Mouse (Mus musculus): ENCODE data around the gene Mgat4e. TPM values are rescaled to one million over a fixed set of nuclear protein-coding genes. Genes with fewer than 3 reads are reported as not detected.
"Not testable (repeated sequence)": the region's sequence is repeated elsewhere in the genome, so short reads cannot be mapped to it uniquely, and the experiment has no call there.

Mgat4e gene
- total and polyA plus RNA-seq, 3 experiments = not detected

DNA sequence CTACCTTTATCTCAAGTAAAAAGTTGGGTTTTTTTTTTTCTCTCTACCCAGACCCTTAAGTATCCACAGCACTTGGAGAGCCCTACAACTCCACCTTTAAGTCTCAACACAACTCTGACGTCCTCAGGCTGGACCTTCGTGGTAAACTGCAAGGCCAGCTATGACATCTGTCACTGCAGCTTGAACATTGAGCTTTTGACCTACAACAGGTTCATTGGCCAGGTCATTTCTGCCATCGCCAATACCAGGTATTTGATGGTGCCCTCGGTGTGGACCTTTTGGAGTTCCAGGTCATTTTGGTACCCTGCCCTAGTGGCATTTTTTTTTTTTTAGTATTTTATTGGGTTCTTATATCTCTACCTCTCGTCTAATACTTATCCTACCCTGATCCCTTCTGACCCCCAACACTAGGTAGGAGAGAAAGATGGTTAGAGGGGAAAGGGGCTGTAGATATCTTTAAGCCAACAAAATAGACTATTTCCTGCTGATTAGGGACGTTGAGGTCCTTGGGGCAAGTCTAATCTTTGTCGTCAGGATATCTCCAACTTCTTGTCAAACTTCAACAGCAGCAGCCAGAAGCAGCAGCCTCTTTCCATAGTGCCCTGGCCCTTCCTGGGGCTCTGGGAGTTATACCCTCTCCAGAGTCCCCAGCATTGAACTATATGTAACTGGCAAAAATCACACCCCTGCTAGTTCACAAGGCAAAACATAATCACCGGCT lies 29.3 kb downstream of the Mgat4e start:
- Histone ChIP-seq H3K9ac (ENCODE audit: low read depth, low read length) (no peak overlapping the region), H3K79me2 (replicated peaks; ENCODE audit: control insufficient read depth, insufficient read depth, low read length) (no peaks in the 10 kb centered on the region), H3K4me1 (ENCODE audit: control insufficient read depth, insufficient read depth, low read length) (peaks cover 2% of the 10 kb centered on the region; the same call in 1 of the 2 replicates), H3K27ac (no peak overlapping the region), H3K4me3 (no peak overlapping the region), H3K36me3 (ENCODE audit: control insufficient read depth, insufficient read depth, low read length) (no peaks in the 10 kb centered on the region), H3K27me3 (ENCODE audit: control insufficient read depth, insufficient read depth, low read length) (no peaks in the 10 kb centered on the region)
- DNase-seq = no peak
- TF ChIP-seq POLR2A (IDR thresholded peaks at IDR 0.05; ENCODE audit: insufficient read depth, low read depth, low read length) (no peak), CTCF (IDR thresholded peaks at IDR 0.05) (no peak), EP300 (IDR thresholded peaks at IDR 0.05; ENCODE audit: insufficient read depth, low read depth, low read length) (no peak)
- WGBS = 68% methylated on average over 8 of the region's 8 CpGs
- intact Hi-C loops (cut with DNase I) = loop anchor here (5.0 kb wide), 1 partner anchor 72 kb away; no protein-coding TSS in a partner anchor

DNA sequence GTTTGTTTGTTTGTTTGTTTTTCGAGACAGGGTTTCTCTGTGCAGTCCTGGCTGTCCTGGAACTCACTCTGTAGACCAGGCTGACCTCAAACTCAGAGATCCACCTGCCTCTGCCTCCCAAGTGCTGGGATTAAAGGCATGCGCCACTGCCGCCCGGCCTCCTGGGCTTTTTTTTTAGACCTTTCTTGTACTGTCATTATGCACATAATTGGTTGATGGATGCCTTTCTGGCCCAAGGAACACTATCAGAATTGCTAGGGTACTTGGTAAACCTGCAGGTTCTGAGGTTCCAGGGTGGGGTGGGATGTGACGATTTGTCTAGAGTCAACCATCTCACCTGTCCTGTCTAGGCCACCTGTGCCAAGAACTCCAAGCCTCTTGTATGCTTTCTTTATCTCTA lies 30.3 kb downstream of the Mgat4e start:
- not testable (repeated sequence) for H3K27ac ChIP-seq; H3K79me2 ChIP-seq (replicated peaks; ENCODE audit: control insufficient read depth, insufficient read depth, low read length); H3K9ac ChIP-seq (ENCODE audit: low read depth, low read length); H3K4me3 ChIP-seq; H3K27me3 ChIP-seq (ENCODE audit: control insufficient read depth, insufficient read depth, low read length); H3K36me3 ChIP-seq (ENCODE audit: control insufficient read depth, insufficient read depth, low read length); H3K4me1 ChIP-seq (ENCODE audit: control insufficient read depth, insufficient read depth, low read length); DNase-seq
- intact Hi-C loops (cut with DNase I) = loop anchor here (5.0 kb wide), 1 partner anchor 88 kb away; no protein-coding TSS in a partner anchor
- WGBS = 81% methylated on average over 5 of the region's 5 CpGs

DNA sequence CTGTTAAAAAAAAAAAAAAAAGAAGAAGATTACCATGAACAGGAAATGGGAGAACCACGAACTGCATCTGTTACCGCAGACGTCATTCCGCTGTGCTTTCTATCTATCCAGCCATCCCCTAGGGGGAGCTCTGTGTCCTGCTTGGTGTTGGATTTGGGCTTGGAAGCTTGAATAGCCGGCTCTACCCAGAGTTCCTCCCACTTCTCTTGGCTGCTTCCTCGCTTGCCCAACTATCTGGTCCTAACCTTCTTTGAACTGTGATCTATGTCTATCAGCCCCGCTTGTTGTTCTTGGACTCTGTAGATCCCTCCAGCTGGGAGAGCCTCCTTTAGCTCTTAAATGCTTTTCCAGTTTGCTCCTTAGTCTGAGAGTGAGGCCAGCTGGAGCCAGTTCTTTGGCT lies 30.8 kb downstream of the Mgat4e start:
- no peaks in the 10 kb centered on the region for H3K27me3 ChIP-seq (ENCODE audit: control insufficient read depth, insufficient read depth, low read length)
- H3K36me3 ChIP-seq (ENCODE audit: control insufficient read depth, insufficient read depth, low read length) = no peaks in the 10 kb centered on the region
- H3K27ac ChIP-seq = no peak overlapping the region
- peaks cover 4% of the 10 kb centered on the region; the same call in 1 of the 2 replicates for H3K4me1 ChIP-seq (ENCODE audit: control insufficient read depth, insufficient read depth, low read length)
- TF ChIP-seq EP300 (IDR thresholded peaks at IDR 0.05; ENCODE audit: insufficient read depth, low read depth, low read length) = peak; percentile 74
- TF ChIP-seq CTCF (IDR thresholded peaks at IDR 0.05) = peak; percentile 86
- no peak for TF ChIP-seq POLR2A (IDR thresholded peaks at IDR 0.05; ENCODE audit: insufficient read depth, low read depth, low read length)
- no peak overlapping the region for H3K4me3 ChIP-seq
- peak; percentile 78 to 87 for DNase-seq
- WGBS = 2% methylated on average over 7 of the region's 7 CpGs
- H3K9ac ChIP-seq (ENCODE audit: low read depth, low read length) = no peak overlapping the region
- H3K79me2 ChIP-seq (replicated peaks; ENCODE audit: control insufficient read depth, insufficient read depth, low read length) = no peaks in the 10 kb centered on the region
- intact Hi-C loops (cut with DNase I) = loop anchor here (1.0 to 5.0 kb wide), 2 partner anchors 89 to 336 kb away; no protein-coding TSS in a partner anchor

DNA sequence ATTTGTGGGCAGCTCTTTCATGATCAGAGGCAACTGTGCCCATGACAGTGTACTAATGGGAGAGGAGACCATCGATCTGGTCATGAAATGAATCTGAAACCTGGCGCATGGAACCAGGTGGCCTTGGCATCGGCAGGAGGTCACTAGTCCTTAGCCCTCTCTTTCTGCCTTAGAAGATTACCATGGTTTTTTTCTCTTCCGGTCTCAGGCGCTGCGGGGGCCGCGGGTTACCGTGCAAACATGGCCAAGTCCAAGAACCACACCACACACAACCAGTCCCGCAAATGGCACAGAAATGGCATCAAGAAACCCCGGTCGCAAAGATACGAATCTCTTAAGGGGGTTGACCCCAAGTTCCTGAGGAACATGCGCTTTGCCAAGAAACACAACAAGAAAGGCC lies 31.6 kb downstream of the Mgat4e start:
- DNase-seq; H3K4me3 ChIP-seq; H3K36me3 ChIP-seq (ENCODE audit: control insufficient read depth, insufficient read depth, low read length); H3K9ac ChIP-seq (ENCODE audit: low read depth, low read length); H3K27me3 ChIP-seq (ENCODE audit: control insufficient read depth, insufficient read depth, low read length); H3K4me1 ChIP-seq (ENCODE audit: control insufficient read depth, insufficient read depth, low read length); H3K27ac ChIP-seq; H3K79me2 ChIP-seq (replicated peaks; ENCODE audit: control insufficient read depth, insufficient read depth, low read length): not testable (repeated sequence)
- WGBS = 78% methylated on average over 14 of the region's 14 CpGs
- intact Hi-C loops (cut with DNase I) = loop anchor here (1.0 to 5.0 kb wide), 2 partner anchors 89 to 336 kb away; no protein-coding TSS in a partner anchor

DNA sequence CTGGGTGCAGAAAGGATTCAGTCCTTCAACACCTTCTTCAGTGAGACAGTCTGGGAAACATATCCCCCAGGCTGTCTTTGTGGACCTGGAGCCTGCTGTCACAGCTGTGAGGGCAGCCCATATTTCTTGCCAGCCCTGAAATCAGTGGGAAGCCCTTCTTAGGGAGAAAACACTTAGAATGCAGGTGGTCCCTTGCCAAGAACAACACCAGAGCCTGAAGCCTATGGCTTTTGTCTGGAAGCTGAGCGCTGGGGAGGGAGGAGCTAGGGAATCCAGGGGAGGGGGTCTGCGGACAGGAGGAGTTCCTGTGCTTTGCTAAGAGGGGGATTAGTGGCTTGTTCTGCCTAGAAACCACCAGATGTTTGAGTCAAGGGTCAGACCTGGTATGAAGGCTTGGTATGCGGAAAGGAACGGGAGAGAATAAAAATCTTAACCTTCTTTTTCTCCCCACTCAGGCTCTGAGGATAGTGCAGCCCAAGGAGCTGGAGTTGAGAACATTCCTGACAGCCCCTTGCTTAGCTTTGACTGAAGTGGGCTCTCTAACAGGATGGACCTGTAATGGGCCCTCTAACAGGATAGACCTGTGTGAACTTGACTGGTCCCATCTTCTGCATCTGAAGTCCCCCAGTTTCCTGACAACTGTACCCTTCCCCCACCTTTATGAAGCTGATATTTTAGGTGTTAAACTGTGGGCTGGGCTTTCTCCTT lies 32.8 kb downstream of the Mgat4e start:
- DNase-seq = no peak
- TF ChIP-seq EP300 (IDR thresholded peaks at IDR 0.05; ENCODE audit: insufficient read depth, low read depth, low read length) = no peak
- no peak for TF ChIP-seq CTCF (IDR thresholded peaks at IDR 0.05)
- TF ChIP-seq POLR2A (IDR thresholded peaks at IDR 0.05; ENCODE audit: insufficient read depth, low read depth, low read length) = no peak
- intact Hi-C loops (cut with DNase I) = loop anchor here (5.0 kb wide), 1 partner anchor 91 kb away; no protein-coding TSS in a partner anchor
- H3K79me2 ChIP-seq (replicated peaks; ENCODE audit: control insufficient read depth, insufficient read depth, low read length) = no peaks in the 10 kb centered on the region
- H3K4me3 ChIP-seq = no peak overlapping the region
- no peaks in the 10 kb centered on the region for H3K36me3 ChIP-seq (ENCODE audit: control insufficient read depth, insufficient read depth, low read length)
- no peaks in the 10 kb centered on the region for H3K27me3 ChIP-seq (ENCODE audit: control insufficient read depth, insufficient read depth, low read length)
- 36% methylated on average over 4 of the region's 4 CpGs for WGBS
- no peak overlapping the region for H3K27ac ChIP-seq
- H3K9ac ChIP-seq (ENCODE audit: low read depth, low read length) = no peak overlapping the region
- peaks cover 4% of the 10 kb centered on the region; the same call in 1 of the 2 replicates for H3K4me1 ChIP-seq (ENCODE audit: control insufficient read depth, insufficient read depth, low read length)

DNA sequence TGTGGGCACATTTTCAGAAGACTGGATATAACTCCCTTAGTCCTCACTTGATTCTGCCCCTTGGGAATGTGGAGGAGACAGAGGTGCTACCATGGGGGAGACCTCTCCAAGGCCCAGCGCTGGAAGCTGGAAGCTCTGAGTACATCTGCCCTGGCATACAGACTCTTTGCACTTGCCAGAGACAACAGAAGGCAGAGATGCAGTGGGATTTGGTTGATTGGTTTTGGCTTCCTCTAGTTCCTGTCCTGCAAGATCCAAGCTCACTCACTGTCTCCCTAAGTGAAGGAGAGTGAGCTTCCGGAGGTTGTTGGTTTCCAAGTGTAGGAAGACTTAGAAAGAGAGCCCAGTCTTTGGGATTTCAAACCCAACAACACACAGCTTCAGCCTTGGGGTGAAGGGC lies 33.6 kb downstream of the Mgat4e start:
- Histone ChIP-seq H3K79me2 (replicated peaks; ENCODE audit: control insufficient read depth, insufficient read depth, low read length) (no peaks in the 10 kb centered on the region), H3K9ac (ENCODE audit: low read depth, low read length) (no peak overlapping the region), H3K4me1 (ENCODE audit: control insufficient read depth, insufficient read depth, low read length) (peaks cover 4% of the 10 kb centered on the region; the same call in 1 of the 2 replicates), H3K27ac (no peak overlapping the region), H3K36me3 (ENCODE audit: control insufficient read depth, insufficient read depth, low read length) (no peaks in the 10 kb centered on the region), H3K27me3 (ENCODE audit: control insufficient read depth, insufficient read depth, low read length) (no peaks in the 10 kb centered on the region), H3K4me3 (no peak overlapping the region)
- intact Hi-C loops (cut with DNase I) = loop anchor here (5.0 kb wide), 1 partner anchor 91 kb away; no protein-coding TSS in a partner anchor
- no peak for DNase-seq
- TF ChIP-seq POLR2A (IDR thresholded peaks at IDR 0.05; ENCODE audit: insufficient read depth, low read depth, low read length) (no peak), EP300 (IDR thresholded peaks at IDR 0.05; ENCODE audit: insufficient read depth, low read depth, low read length) (no peak), CTCF (IDR thresholded peaks at IDR 0.05) (no peak)
- 45% methylated on average over 2 of the region's 2 CpGs for WGBS

Data from heart, adult 2 months (tissue).